Mouse (Mus musculus) midbrain, embryonic 15.5 days (tissue): Measurements from ENCODE around the gene Plcg2. TPM values are rescaled to one million over a fixed set of nuclear protein-coding genes. Genes with fewer than 3 reads are reported as not detected.

Experiments used
- ATAC-seq: fragments of 200-750 bp; cut with Nextera tagmentation; replicated peaks from 2 replicates; pipeline ENCODE4 v1.8.0; 2017; ENCODE audit warnings: moderate TSS enrichment
- H3K27ac ChIP-seq: fragments of 300-500 bp; sonication (generic); 2 replicates; pipeline ENCODE4 v1.5.1; 2015; ENCODE audit warnings: mild to moderate bottlenecking, inconsistent platforms
- H3K27me3 ChIP-seq: fragments of 300-500 bp; sonication (generic); replicated peaks from 2 replicates; pipeline ENCODE4 v1.6.1; 2015; ENCODE audit warnings: inconsistent platforms
- H3K36me3 ChIP-seq: fragments of 300-500 bp; sonication (generic); replicated peaks from 2 replicates; pipeline ENCODE4 v1.6.1; 2015; ENCODE audit warnings: inconsistent platforms
- H3K4me1 ChIP-seq: fragments of 300-500 bp; sonication (generic); 2 replicates; pipeline ENCODE4 v1.6.1; 2015; ENCODE audit warnings: inconsistent platforms
- H3K4me2 ChIP-seq: fragments of 300-500 bp; sonication (generic); 2 replicates; pipeline ENCODE4 v1.6.1; 2015; ENCODE audit warnings: inconsistent platforms, mild to moderate bottlenecking, moderate library complexity
- H3K4me3 ChIP-seq: fragments of 300-500 bp; sonication (generic); 2 replicates; pipeline ENCODE4 v1.5.1; 2015; ENCODE audit warnings: mild to moderate bottlenecking, inconsistent platforms
- H3K9ac ChIP-seq: fragments of 300-500 bp; sonication (generic); 2 replicates; pipeline ENCODE4 v1.6.1; 2015; ENCODE audit warnings: mild to moderate bottlenecking, inconsistent platforms
- H3K9me3 ChIP-seq: fragments of 300-500 bp; sonication (generic); 2 replicates; pipeline ENCODE4 v1.6.1; 2016; ENCODE audit warnings: inconsistent platforms
- WGBS: fragments of 180-500 bp; shearing (Covaris S2); methylation state at CpG from one replicate; pipeline ENCODE4 v1.1.7; 2015; ENCODE audit warnings: mixed read lengths; 5-methylcytosine and 5-hydroxymethylcytosine counted together
- polyA plus RNA-seq: library from polyadenylated mRNA; unstranded; fragments of >200 nt; fragmentation: Nextera tagmentation; extraction: Ambion mirVana; gene quantifications from 2 replicates; pipeline ENCODE4 v1.2.1, GENCODE M21; 2015

Gene Plcg2
- polyA plus RNA-seq, 1 experiment from 2014 or later, result 0.90 TPM

DNA sequence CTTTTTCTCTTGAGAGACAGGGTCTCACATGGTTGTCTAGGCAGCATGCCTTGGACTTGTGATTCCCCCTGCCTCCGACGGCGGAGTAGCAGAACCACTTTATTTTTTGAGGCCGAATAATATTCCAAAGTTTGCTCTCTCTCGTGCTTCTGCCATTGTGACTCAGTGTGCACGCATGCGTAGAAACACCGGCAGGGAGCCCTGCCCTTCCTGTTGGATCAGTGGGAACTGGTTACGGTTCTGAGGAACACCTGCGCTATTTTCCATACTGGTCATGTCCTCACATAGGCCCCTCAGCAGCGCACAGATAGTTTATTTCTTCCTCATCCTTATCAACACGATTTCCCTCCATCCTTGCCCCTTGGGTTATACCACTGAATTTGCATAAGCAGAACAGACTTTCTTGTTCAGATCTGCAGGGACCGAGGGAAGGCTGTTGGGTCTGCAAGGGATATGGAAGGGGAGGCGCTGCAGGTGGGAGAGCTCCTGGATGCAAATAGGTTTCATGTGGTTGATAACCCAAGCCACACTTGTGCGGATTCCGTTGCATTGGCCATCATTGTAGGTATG lies 64.4 kb downstream of the Plcg2 start:
- no peak for ATAC-seq
- Histone ChIP-seq H3K4me2 (peak overlapping the region; percentile 32), H3K9ac (no peak overlapping the region), H3K4me1 (peaks cover 7% of the 10 kb centered on the region; the same call in 1 of the 2 replicates), H3K4me3 (peak overlapping the region; percentile 9; the same call in 1 of the 2 replicates), H3K36me3 (no peaks in the 10 kb centered on the region), H3K27me3 (0 out of 2 replicates have a peak, but pooled peaks cover 6% of the 10 kb centered on the region), H3K27ac (no peak overlapping the region), H3K9me3 (no peaks in the 10 kb centered on the region)
- 23% methylated on average over 16 of the region's 16 CpGs for WGBS

DNA sequence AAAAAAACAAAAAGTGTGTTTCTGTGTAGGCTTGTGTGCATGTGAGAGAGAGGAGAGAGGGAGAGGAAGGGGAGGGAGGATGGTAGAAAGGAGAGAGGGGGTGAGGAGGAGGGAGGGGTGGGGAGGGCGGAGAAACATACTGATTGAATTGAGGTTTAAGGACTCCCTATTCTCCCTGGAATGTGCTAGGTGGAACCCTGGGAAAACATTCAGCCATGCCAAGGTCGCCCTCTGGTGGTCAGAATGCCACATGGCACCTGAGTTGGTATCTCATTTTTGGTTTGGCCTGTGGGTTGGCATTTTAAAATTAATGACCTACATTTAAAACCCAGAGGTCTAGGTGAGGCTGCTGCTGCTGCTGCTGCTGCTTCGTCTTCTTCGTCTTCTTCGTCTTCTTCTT lies 71.3 kb downstream of the Plcg2 start:
- H3K4me3 ChIP-seq, result no peak overlapping the region
- no peak overlapping the region for H3K27ac ChIP-seq
- H3K4me1 ChIP-seq, result no peaks in the 10 kb centered on the region
- H3K9me3 ChIP-seq, result no peaks in the 10 kb centered on the region
- 36% methylated on average over 5 of the region's 5 CpGs for WGBS
- H3K27me3 ChIP-seq, result no peaks in the 10 kb centered on the region
- H3K9ac ChIP-seq, result no peak overlapping the region
- H3K4me2 ChIP-seq, result no peak overlapping the region
- no peaks in the 10 kb centered on the region for H3K36me3 ChIP-seq
- ATAC-seq, result no peak

DNA sequence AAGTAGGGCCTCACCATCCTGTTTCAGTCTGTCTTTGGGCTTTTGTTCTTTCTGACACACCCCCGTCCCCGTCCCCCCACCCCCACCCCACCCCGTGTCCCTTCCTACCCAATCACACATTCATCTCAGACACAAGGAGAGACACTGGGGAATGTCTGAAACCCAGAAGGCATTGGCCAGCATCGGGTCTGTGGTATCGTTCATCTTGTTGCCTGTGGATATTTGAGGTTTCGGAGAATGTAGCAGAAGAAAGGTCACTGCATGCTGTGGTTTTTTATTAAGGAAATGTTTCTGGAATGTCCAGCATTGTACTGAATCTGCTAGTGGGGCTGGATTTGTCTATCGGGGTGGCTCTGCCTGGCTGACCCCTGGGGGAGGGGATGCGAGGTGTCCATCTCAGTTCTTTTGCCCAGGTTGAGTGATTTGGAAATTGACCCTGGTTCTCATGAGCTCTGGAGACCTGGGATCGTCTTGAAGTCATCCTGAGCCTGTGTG lies 78.2 kb downstream of the Plcg2 start:
- Histone ChIP-seq H3K27me3 (no peaks in the 10 kb centered on the region), H3K9me3 (no peaks in the 10 kb centered on the region), H3K4me3 (no peak overlapping the region), H3K4me1 (no peaks in the 10 kb centered on the region), H3K27ac (no peak overlapping the region), H3K4me2 (no peak overlapping the region), H3K36me3 (no peaks in the 10 kb centered on the region), H3K9ac (no peak overlapping the region)
- WGBS, result 61% methylated on average over 9 of the region's 9 CpGs
- ATAC-seq, result no peak

DNA sequence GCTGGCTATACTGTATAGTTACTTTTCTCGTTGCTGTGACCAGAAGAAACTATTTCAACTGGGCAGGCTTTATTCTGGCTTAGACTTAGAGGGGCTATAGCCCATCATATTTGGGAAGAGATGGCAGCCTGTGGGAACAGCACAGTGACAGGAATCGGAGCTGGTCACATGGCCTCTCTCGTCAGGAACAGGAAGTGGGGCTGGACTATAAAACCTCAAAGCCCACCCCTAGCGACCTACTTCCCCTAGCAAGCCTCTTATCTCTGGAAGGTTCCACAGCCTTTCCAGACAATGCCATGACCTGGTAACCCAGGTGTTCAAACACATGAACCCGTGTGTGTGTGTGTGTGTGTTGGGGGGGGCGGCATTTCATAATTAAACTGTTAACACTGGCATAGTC lies 79.0 kb downstream of the Plcg2 start:
- 87% methylated on average over 6 of the region's 6 CpGs for WGBS

DNA sequence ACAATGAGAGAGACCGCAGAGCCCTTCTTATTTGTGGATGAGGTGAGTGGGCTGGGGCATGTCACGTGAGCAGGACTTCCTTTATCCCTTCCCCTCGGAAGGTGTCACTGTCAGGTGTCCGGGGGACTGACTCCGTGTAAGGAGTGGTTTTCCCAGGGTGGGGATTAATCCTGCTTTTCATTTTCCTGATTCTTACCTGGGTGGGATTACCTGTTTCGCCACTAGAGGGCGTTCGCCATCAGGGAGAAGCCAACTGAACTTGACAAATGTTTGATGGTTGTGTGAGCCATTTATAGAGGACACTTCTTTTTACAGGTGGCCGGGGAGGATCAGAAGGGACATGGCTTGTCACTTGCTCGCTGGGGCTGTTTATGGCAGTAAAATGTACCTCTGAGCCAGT lies 79.8 kb downstream of the Plcg2 start:
- WGBS, result 57% methylated on average over 10 of the region's 10 CpGs
- Histone ChIP-seq H3K4me2 (no peak overlapping the region), H3K4me1 (no peaks in the 10 kb centered on the region), H3K9ac (no peak overlapping the region), H3K27me3 (no peaks in the 10 kb centered on the region), H3K27ac (no peak overlapping the region), H3K4me3 (no peak overlapping the region), H3K9me3 (peaks cover 6% of the 10 kb centered on the region; the same call in 1 of the 2 replicates), H3K36me3 (no peaks in the 10 kb centered on the region)
- ATAC-seq, result no peak

More for the DNA sequence above, 79.0 kb downstream of the Plcg2 start:
- no peak for ATAC-seq
- Histone ChIP-seq H3K27me3 (no peaks in the 10 kb centered on the region), H3K9ac (no peak overlapping the region), H3K4me2 (no peak overlapping the region), H3K4me1 (no peaks in the 10 kb centered on the region), H3K9me3 (no peaks in the 10 kb centered on the region), H3K4me3 (no peak overlapping the region), H3K27ac (no peak overlapping the region), H3K36me3 (no peaks in the 10 kb centered on the region)

DNA sequence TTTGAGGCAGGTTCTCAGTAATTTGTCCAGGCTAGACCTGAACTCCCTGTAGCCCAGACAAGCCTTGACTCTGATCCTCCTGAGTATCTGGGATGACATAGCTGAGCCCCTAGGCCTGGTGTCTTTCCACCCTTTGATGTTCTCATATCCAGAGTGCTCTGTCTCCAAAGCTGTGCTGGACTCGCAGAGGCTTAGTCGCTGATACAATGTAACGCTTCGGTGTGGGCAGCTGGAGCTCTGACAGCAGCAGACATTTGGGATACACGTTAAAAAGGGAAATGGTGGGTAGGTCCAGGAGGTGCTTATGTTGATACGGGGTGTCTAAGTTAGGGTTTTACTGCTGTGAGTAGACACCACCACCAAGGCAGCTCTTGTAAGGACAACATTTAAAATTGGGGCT lies 80.8 kb downstream of the Plcg2 start:
- 85% methylated on average over 6 of the region's 6 CpGs for WGBS
- no peak for ATAC-seq
- H3K27ac ChIP-seq, result no peak overlapping the region
- no peak overlapping the region for H3K4me2 ChIP-seq
- no peak overlapping the region for H3K9ac ChIP-seq
- H3K36me3 ChIP-seq, result no peaks in the 10 kb centered on the region
- H3K27me3 ChIP-seq, result no peaks in the 10 kb centered on the region
- no peaks in the 10 kb centered on the region for H3K4me1 ChIP-seq
- no peak overlapping the region for H3K4me3 ChIP-seq
- peaks cover 6% of the 10 kb centered on the region; the same call in 1 of the 2 replicates for H3K9me3 ChIP-seq

DNA sequence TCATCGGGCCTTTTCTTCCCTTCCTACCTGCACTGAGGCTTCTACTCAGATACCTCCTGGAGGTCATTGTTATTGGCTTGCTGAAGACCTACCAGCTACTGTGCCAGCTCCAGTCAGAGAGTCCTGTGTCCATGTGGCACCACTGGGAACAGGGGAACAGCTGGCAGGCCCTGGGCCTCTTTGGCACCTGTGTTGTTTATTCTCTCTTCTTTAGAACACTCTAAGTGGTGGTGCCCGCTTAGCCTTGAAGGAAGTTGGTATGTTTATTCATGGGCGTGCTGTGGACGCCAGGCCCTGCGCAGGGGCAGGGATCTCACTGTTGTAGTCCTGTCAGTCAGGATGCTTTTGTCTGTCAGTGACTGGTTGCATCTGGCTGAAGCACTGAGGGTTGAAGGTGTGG lies 95.8 kb downstream of the Plcg2 start:
- no peak for ATAC-seq
- no peak overlapping the region for H3K4me3 ChIP-seq
- H3K36me3 ChIP-seq, result no peaks in the 10 kb centered on the region
- no peaks in the 10 kb centered on the region for H3K27me3 ChIP-seq
- no peak overlapping the region for H3K4me2 ChIP-seq
- H3K9ac ChIP-seq, result no peak overlapping the region
- H3K9me3 ChIP-seq, result no peaks in the 10 kb centered on the region
- no peaks in the 10 kb centered on the region for H3K4me1 ChIP-seq
- H3K27ac ChIP-seq, result no peak overlapping the region
- WGBS, result 82% methylated on average over 5 of the region's 5 CpGs

DNA sequence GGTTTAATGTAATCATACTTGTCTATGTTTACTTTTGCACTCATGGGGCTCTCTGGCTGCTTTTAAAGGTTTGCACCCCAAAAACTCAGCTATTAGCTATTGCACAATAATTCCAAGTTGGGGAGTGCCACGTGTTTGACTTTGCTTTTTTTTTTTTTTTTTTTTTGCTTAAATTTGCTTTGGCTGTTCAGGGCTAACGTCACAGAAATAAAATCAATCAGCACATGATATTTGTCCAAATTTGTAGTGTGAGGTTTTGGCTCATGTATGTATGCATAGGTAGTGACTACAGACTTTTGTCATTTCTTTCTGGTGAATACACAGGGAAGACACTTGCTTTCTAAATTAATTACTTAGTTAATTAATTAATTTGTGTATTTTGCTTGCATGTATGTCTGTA lies 96.9 kb downstream of the Plcg2 start:
- no peak overlapping the region for H3K27ac ChIP-seq
- H3K36me3 ChIP-seq, result no peaks in the 10 kb centered on the region
- H3K27me3 ChIP-seq, result no peaks in the 10 kb centered on the region
- no peak overlapping the region for H3K9ac ChIP-seq
- no peak overlapping the region for H3K4me3 ChIP-seq
- 97% methylated on average over 2 of the region's 2 CpGs for WGBS
- no peaks in the 10 kb centered on the region for H3K4me1 ChIP-seq
- no peak for ATAC-seq
- no peaks in the 10 kb centered on the region for H3K9me3 ChIP-seq
- no peak overlapping the region for H3K4me2 ChIP-seq

DNA sequence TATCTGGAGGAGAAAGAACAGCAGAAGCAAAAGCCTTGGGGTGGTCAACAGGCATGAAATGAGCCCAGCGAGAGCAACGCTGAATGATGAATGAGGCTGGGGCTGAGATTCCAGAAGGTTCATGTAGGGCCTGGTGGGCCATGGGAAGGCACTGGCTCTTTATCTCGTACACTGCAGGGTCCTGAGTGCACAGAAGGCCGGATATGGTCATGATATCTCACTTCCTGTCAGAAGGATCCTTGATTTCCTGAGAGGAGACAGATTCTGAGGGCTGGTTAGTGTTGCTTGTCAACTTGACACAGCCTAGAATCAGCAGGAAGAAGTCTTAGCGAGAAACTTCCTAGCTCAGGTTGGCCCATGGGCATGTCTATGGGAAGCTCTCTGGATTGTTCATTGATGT lies 98.7 kb downstream of the Plcg2 start:
- Histone ChIP-seq H3K9me3 (no peaks in the 10 kb centered on the region), H3K36me3 (no peaks in the 10 kb centered on the region), H3K4me3 (no peak overlapping the region), H3K4me1 (no peaks in the 10 kb centered on the region), H3K9ac (no peak overlapping the region), H3K27me3 (no peaks in the 10 kb centered on the region), H3K4me2 (no peak overlapping the region), H3K27ac (no peak overlapping the region)
- ATAC-seq, result no peak
- 88% methylated on average over 5 of the region's 5 CpGs for WGBS

DNA sequence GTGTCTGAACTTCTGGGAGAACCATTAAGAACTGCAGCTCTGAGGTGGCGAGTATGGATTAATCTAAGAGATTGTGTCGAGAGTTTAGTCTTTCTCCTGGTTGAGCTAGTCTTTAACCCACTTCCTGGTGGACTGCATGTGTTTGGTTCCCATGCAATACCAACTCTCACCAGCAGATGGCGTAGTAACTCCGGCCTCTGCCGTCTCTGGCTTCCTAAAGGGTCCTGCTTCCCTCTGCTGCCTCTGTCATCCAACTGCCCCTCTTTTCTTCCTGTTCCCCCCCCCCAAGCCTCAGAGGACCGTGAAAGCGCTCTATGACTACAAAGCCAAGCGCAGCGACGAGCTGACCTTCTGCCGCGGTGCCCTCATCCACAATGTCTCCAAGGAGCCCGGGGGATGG lies 102.7 kb downstream of the Plcg2 start:
- no peak overlapping the region for H3K9ac ChIP-seq
- no peak overlapping the region for H3K4me3 ChIP-seq
- 78% methylated on average over 13 of the region's 13 CpGs for WGBS
- no peaks in the 10 kb centered on the region for H3K27me3 ChIP-seq
- no peaks in the 10 kb centered on the region for H3K4me1 ChIP-seq
- H3K9me3 ChIP-seq, result no peaks in the 10 kb centered on the region
- ATAC-seq, result no peak
- no peak overlapping the region for H3K27ac ChIP-seq
- H3K4me2 ChIP-seq, result no peak overlapping the region
- H3K36me3 ChIP-seq, result no peaks in the 10 kb centered on the region

DNA sequence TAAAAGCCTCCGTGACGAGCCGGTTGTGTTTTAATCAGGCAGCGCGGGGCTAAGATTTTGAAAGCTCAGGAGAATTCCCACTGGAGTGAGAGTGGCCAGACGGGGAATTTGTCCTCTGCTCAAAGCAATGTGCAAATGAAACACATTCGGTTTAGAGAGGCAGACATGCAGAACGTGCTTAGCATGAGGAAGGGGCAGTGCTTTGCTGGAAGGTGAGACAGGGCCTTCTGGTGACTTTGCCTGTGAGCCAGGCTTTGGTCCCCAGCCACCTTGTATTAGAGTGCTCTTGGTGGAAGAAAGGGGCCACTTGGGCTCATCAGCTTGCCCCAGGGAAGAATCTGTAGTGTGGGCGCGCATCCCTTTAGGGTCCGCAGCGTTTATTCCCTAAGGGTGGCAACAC lies 106.0 kb downstream of the Plcg2 start:
- no peaks in the 10 kb centered on the region for H3K27me3 ChIP-seq
- no peaks in the 10 kb centered on the region for H3K4me1 ChIP-seq
- H3K27ac ChIP-seq, result 0 out of 2 replicates have a peak overlapping the region, but pooled peaks have one; percentile 55
- 70% methylated on average over 12 of the region's 12 CpGs for WGBS
- H3K9me3 ChIP-seq, result no peaks in the 10 kb centered on the region
- H3K9ac ChIP-seq, result no peak overlapping the region
- no peaks in the 10 kb centered on the region for H3K36me3 ChIP-seq
- H3K4me2 ChIP-seq, result no peak overlapping the region
- no peak overlapping the region for H3K4me3 ChIP-seq
- ATAC-seq, result no peak

DNA sequence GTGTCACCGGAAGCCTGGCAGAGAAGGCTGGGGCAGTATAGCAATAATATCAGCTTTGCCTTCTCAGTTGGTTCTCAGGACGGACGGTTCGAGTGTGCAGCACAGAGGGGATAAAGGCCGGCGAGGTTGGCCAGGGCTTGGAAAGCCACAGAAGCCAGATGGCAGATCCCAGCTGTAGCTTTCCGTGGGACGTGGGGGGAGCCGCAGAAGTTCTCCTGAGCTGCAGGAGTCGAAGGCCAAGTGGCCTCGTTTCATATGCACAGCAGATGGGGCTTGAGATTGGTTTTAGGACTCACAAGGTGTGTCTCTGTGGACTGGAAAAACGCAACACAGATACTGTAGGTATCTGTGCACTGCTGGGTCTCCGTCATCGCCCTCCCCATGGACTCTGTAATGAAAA lies 106.6 kb downstream of the Plcg2 start:
- H3K4me2 ChIP-seq, result no peak overlapping the region
- ATAC-seq, result no peak
- H3K4me3 ChIP-seq, result no peak overlapping the region
- H3K9ac ChIP-seq, result no peak overlapping the region
- H3K27ac ChIP-seq, result no peak overlapping the region
- H3K4me1 ChIP-seq, result no peaks in the 10 kb centered on the region
- H3K36me3 ChIP-seq, result no peaks in the 10 kb centered on the region
- WGBS, result 82% methylated on average over 14 of the region's 14 CpGs
- no peaks in the 10 kb centered on the region for H3K9me3 ChIP-seq
- H3K27me3 ChIP-seq, result no peaks in the 10 kb centered on the region

DNA sequence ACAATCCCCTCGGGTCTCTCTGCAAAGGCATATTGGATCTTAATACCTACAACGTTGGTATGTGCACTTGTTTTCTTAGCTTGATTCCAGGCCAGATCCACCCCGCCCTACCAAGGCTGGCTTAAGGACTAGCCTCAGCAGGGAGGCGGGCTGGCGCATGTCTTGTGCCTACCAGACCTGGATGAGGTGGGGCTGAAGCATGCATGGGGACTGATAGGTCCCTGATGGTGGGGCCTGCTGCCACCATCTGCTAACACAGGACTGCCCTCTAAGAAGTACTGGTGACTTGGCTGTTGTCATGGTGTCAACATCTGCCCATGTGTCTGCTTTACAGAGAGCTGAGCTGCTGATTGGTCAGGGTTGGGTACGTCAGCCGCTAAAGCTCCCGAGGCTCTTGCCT lies 107.1 kb downstream of the Plcg2 start:
- 83% methylated on average over 8 of the region's 8 CpGs for WGBS
- ATAC-seq, result no peak

More for the DNA sequence above, 107.1 kb downstream of the Plcg2 start:
- Histone ChIP-seq H3K4me2 (no peak overlapping the region), H3K27me3 (no peaks in the 10 kb centered on the region), H3K36me3 (no peaks in the 10 kb centered on the region), H3K4me1 (no peaks in the 10 kb centered on the region), H3K9ac (no peak overlapping the region), H3K27ac (no peak overlapping the region), H3K9me3 (no peaks in the 10 kb centered on the region), H3K4me3 (no peak overlapping the region)
